Mouse (Mus musculus) CH12.LX (cell line): Measurements from ENCODE around the gene Npas4. TPM values are rescaled to one million over a fixed set of nuclear protein-coding genes. Genes with fewer than 3 reads are reported as not detected.

Experiments used
- DNase-seq: peaks from one replicate; pipeline ENCODE4 v3.0.0-alpha.2; 2013; ENCODE audit errors: extremely low read depth
- H3K27ac ChIP-seq: 2 replicates; pipeline ENCODE4 v1.5.1; 2012; ENCODE audit warnings: low read depth, mild to moderate bottlenecking, control low read depth, moderate library complexity; ENCODE audit not compliant: insufficient read depth
- H3K27me3 ChIP-seq: replicated peaks from 2 replicates; pipeline ENCODE3; 2012; ENCODE audit warnings: inconsistent platforms
- H3K36me3 ChIP-seq, 2 experiments: replicated peaks in 1 of 2; 2 replicates each; pipeline versions ENCODE3 to v1.6.1; 2012; ENCODE audit warnings: inconsistent platforms in 1 of 2, low read length in 1 of 2, mild to moderate bottlenecking in 1 of 2, mixed read lengths in 1 of 2, moderate library complexity in 1 of 2; ENCODE audit not compliant: control insufficient read depth in 1 of 2, insufficient read depth in 1 of 2
- H3K4me1 ChIP-seq, 2 experiments: 2 replicates each; pipeline ENCODE4 v1.6.1; 2012; ENCODE audit warnings: inconsistent platforms in 1 of 2, moderate library complexity in 1 of 2; ENCODE audit not compliant: insufficient read depth in 2 of 2, control insufficient read depth in 1 of 2
- H3K4me2 ChIP-seq: 2 replicates; pipeline ENCODE4 v1.6.1; 2012; ENCODE audit warnings: low read depth, mild to moderate bottlenecking, control low read depth; ENCODE audit not compliant: poor library complexity, insufficient read depth, severe bottlenecking
- H3K4me3 ChIP-seq, 3 experiments: fragments of 150-350 bp in 1 of 3; sonication (generic) in 1 of 3; replicated peaks in 1 of 3; 2 replicates each; pipeline versions ENCODE3 to v1.5.1; 2011 to 2012; ENCODE audit warnings: low read depth in 2 of 3, low read length in 2 of 3, mild to moderate bottlenecking in 2 of 3, moderate library complexity in 2 of 3, control low read depth in 1 of 3, improper control_type of control experiment in 1 of 3, inconsistent platforms in 1 of 3, mixed read lengths in 1 of 3; ENCODE audit not compliant: poor library complexity in 1 of 3
- H3K79me2 ChIP-seq: replicated peaks from 2 replicates; pipeline ENCODE4 v1.6.1; 2012; ENCODE audit warnings: mild to moderate bottlenecking, moderate library complexity; ENCODE audit not compliant: control insufficient read depth, poor library complexity, insufficient read depth, severe bottlenecking; ENCODE audit errors: extremely low read depth
- H3K9ac ChIP-seq: 2 replicates; pipeline ENCODE4 v1.6.1; 2012; ENCODE audit warnings: low read depth, mild to moderate bottlenecking, control low read depth, moderate library complexity; ENCODE audit not compliant: insufficient read depth
- H3K9me3 ChIP-seq: replicated peaks from 2 replicates; pipeline ENCODE3; 2012; ENCODE audit warnings: low read length, inconsistent platforms, mixed read lengths
- CHD1 ChIP-seq: IDR thresholded peaks from 2 replicates; pipeline ENCODE4 v1.6.1; 2012; ENCODE audit warnings: low read depth, low read length, improper control_type of control experiment, inconsistent platforms
- CTCF ChIP-seq, 2 experiments: IDR thresholded peaks in 1 of 2; conservative IDR thresholded peaks in 1 of 2; 2 replicates each; pipeline ENCODE4 v1.5.1; 2011 to 2012; ENCODE audit warnings: low read depth in 2 of 2, low read length in 2 of 2, improper control_type of control experiment in 1 of 2, inconsistent platforms in 1 of 2, mild to moderate bottlenecking in 1 of 2, moderate library complexity in 1 of 2
- EP300 ChIP-seq: IDR thresholded peaks from 2 replicates; pipeline ENCODE4 v1.6.1; 2011; ENCODE audit warnings: low read length, improper control_type of control experiment
- HCFC1 ChIP-seq: IDR thresholded peaks from 2 replicates; pipeline ENCODE4 v1.6.1; 2012; ENCODE audit warnings: low read depth, mild to moderate bottlenecking, inconsistent platforms, low read length, improper control_type of control experiment
- IRF4 ChIP-seq: IDR thresholded peaks from 2 replicates; pipeline ENCODE4 v1.6.1; 2014; ENCODE audit warnings: low read depth, mild to moderate bottlenecking, inconsistent platforms, low read length, improper control_type of control experiment
- MAX ChIP-seq: IDR thresholded peaks from 2 replicates; pipeline ENCODE4 v1.6.1; 2011; ENCODE audit warnings: low read length, improper control_type of control experiment
- MAZ ChIP-seq: IDR thresholded peaks from 2 replicates; pipeline ENCODE4 v1.6.1; 2012; ENCODE audit warnings: low read depth, mild to moderate bottlenecking, inconsistent platforms, low read length, improper control_type of control experiment, moderate library complexity
- MXI1 ChIP-seq: IDR thresholded peaks from 2 replicates; pipeline ENCODE4 v1.6.1; 2011; ENCODE audit warnings: mild to moderate bottlenecking, low read depth, low read length, improper control_type of control experiment
- NELFE ChIP-seq: IDR thresholded peaks from 2 replicates; pipeline ENCODE4 v1.6.1; 2011; ENCODE audit warnings: low read depth, low read length, improper control_type of control experiment
- NRF1 ChIP-seq: IDR thresholded peaks from 2 replicates; pipeline ENCODE4 v1.6.1; 2014; ENCODE audit warnings: low read depth, mild to moderate bottlenecking, inconsistent platforms, low read length, improper control_type of control experiment, moderate library complexity
- PAX5 ChIP-seq: IDR thresholded peaks from 2 replicates; pipeline ENCODE4 v1.6.1; 2012; ENCODE audit warnings: low read length, inconsistent platforms, mixed read lengths
- POLR2AphosphoS2 ChIP-seq: IDR thresholded peaks from 2 replicates; pipeline ENCODE4 v1.6.1; 2011; ENCODE audit warnings: low read depth, low read length, improper control_type of control experiment
- RAD21 ChIP-seq: IDR thresholded peaks from 2 replicates; pipeline ENCODE4 v1.6.1; 2011; ENCODE audit warnings: low read depth, mild to moderate bottlenecking, low read length, improper control_type of control experiment, moderate library complexity
- SIN3A ChIP-seq: IDR thresholded peaks from 2 replicates; pipeline ENCODE4 v1.6.1; 2012; ENCODE audit warnings: low read length, improper control_type of control experiment, inconsistent platforms
- SMC3 ChIP-seq: IDR thresholded peaks from 2 replicates; pipeline ENCODE4 v1.6.1; 2011; ENCODE audit warnings: low read depth, low read length, improper control_type of control experiment
- ZC3H11A ChIP-seq: IDR thresholded peaks from 2 replicates; pipeline ENCODE4 v1.6.1; 2012; ENCODE audit warnings: low read depth, mild to moderate bottlenecking, inconsistent platforms, low read length, improper control_type of control experiment
- dilution Hi-C: fragments of 300-500 bp; cut with MboI; formaldehyde crosslinking; loops from 2 replicates; pipeline ENCODE4 v1.14.3; 2020; ENCODE audit warnings: low sequenced_read_pairs; ENCODE audit not compliant: extremely low pct_unique_long_range_greater_than_20kb, extremely low pct_ligation_motif_present
- in situ Hi-C: fragments of 300-500 bp; cut with MboI; formaldehyde crosslinking; loops from 3 replicates; pipeline ENCODE4 v1.14.3; 2019; ENCODE audit warnings: low sequenced_read_pairs, low pct_ligation_motif_present, low pct_unique_long_range_greater_than_20kb, mixed read lengths
- polyA plus RNA-seq: library from polyadenylated mRNA; unstranded; fragments of >175 nt; gene quantifications from 2 replicates; pipeline ENCODE4 v1.2.1, GENCODE M21; 2012; ENCODE audit warnings: low read depth; ENCODE audit not compliant: insufficient read length
- total RNA-seq, 2 experiments: library from RNA; depleted of rRNA; stranded (reverse); fragments of 300-350 nt in 1 of 2; fragments of >200 nt in 1 of 2; gene quantifications; 2 replicates each; pipeline ENCODE4 v1.2.3; 2012 to 2014

The Npas4 gene
- total and polyA plus RNA-seq, 3 experiments: not detected

DNA sequence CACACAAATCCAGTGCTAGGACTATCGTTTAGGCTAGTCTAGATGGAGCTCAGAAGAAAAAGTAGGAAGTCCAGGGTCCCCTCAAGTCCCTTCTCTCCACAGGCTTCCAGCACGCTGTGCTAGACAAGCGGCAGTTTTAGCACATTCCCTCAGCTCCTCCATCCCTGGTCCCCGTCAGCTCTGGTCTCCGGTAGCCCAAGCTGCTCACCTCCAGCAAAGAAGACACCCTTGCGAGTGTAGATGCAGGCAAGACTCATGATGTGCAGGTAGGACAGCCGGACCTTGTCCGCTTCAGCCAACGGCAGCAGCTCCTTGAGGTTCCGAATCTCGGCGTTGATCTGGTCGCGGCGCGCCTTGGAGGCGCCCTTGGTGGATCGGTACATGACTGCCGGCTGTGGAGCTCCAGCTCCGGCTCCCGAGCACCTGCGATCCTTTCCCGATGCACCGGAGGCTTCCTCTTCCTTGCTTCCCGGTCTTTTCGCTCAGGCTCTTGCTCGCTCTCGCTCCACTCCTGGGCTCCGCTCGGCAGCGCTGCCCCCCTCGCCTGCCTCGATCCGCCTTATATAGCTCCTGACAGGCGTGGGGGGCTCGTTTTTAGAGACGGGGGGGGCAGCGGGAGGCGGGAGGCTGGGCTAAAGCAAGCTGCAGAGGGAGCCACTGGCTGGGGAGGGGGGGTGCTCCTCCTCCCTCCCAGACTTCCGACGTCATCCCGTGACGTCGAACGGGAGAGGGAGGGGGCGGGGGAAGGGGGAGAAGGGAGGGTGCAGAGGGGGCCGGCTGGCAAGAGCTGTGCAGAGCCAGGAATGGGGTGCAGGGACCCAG is 471 bp downstream of the Npas4 start:
- in situ Hi-C loops (loop anchor here (25.0 kb wide), 2 partner anchors 352 to 502 kb away; partner anchors contain the start of genes 2010003K11Rik, Rce1 and Syt12), dilution Hi-C loops (no loop called here)
- Histone ChIP-seq H3K79me2 (no peaks in the 10 kb centered on the region), H3K4me3 (no peak overlapping the region), H3K36me3 (no peaks in the 10 kb centered on the region), H3K4me1 (peaks cover 8% of the 10 kb centered on the region in 2 experiments), H3K4me2 (no peak overlapping the region), H3K9ac (no peak overlapping the region), H3K9me3 (peaks cover 5% of the 10 kb centered on the region), H3K27me3 (peaks cover 69% of the 10 kb centered on the region), H3K27ac (no peak overlapping the region)
- TF ChIP-seq CTCF (conservative IDR thresholded peaks at IDR 0.05 in 1 of 2, IDR thresholded peaks at IDR 0.05 in 1 of 2; ENCODE audit: low read depth in 2 of 2, low read length in 2 of 2) (no peak), IRF4 (no peak), NRF1 (no peak), HCFC1 (no peak), MXI1 (no peak)
- DNase-seq: no peak

DNA sequence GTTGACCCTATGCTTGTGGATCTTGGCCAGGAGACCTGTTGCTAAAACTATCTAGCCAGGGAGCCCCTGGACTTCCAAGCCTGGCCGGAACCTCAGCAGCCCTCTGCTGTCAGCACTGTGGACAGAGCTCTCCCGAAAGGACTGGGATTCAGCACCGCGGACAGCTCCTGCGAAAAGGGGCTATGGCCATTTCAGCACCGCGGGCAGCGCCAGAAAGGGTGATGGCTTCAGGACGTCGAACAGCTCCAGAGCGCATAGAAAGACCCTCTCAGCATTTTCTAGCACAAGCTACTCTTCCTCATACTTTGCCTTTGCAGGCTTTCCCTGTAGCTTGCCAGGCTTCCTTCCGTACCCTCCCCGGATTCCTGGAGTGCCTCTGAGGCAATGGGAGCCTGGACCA is 1.1 kb downstream of the Npas4 start:
- Histone ChIP-seq H3K9ac (no peak overlapping the region), H3K79me2 (no peaks in the 10 kb centered on the region), H3K9me3 (peaks cover 5% of the 10 kb centered on the region), H3K4me2 (no peak overlapping the region), H3K4me3 (no peak overlapping the region), H3K36me3 (no peaks in the 10 kb centered on the region), H3K27ac (no peak overlapping the region), H3K27me3 (peaks cover 69% of the 10 kb centered on the region), H3K4me1 (peaks cover 8% of the 10 kb centered on the region in 2 experiments)
- TF ChIP-seq MXI1: peak; percentile 98
- TF ChIP-seq POLR2AphosphoS2: no peak
- TF ChIP-seq NELFE: no peak
- peak; percentile 100 for TF ChIP-seq SIN3A
- no peak for TF ChIP-seq EP300
- TF ChIP-seq PAX5: no peak
- DNase-seq: peak; percentile 82
- dilution Hi-C loops: no loop called here
- in situ Hi-C loops: loop anchor here (25.0 kb wide), 2 partner anchors 352 to 502 kb away; partner anchors contain the start of genes 2010003K11Rik, Rce1 and Syt12

GRCm38 (mm10) chr19:4981767-4982166 is 8.3 kb downstream of the Npas4 start:
- H3K4me3 ChIP-seq: no peak overlapping the region
- TF ChIP-seq CTCF (conservative IDR thresholded peaks at IDR 0.05 in 1 of 2, IDR thresholded peaks at IDR 0.05 in 1 of 2; ENCODE audit: low read depth in 2 of 2, low read length in 2 of 2) (peak; percentile 77 to 93), ZC3H11A (no peak; the same call in 1 of the 2 replicates), SMC3 (peak; percentile 95), SIN3A (0 out of 2 replicates have a peak, but pooled peaks have one; percentile 27), NELFE (0 out of 2 replicates have a peak, but pooled peaks have one; percentile 16), IRF4 (no peak), CHD1 (no peak), RAD21 (peak; percentile 81), MAX (no peak), MAZ (no peak)
- TF ChIP-seq, all 38 proteins: peak for 5
- dilution Hi-C loops (no loop called here), in situ Hi-C loops (loop anchor here (25.0 kb wide), 2 partner anchors 344 to 494 kb away; partner anchors contain the start of genes 2010003K11Rik, Rce1 and Syt12)
- no peak overlapping the region for H3K27ac ChIP-seq
- no peak overlapping the region for H3K4me2 ChIP-seq
- 0 out of 4 replicates have a peak, but pooled peaks cover 0 to 2% of the 10 kb centered on the region in 2 experiments for H3K4me1 ChIP-seq
- no peak overlapping the region for H3K9ac ChIP-seq
- H3K36me3 ChIP-seq: no peaks in the 10 kb centered on the region
- peak; percentile 74 for DNase-seq
- no peaks in the 10 kb centered on the region for H3K79me2 ChIP-seq
- peaks cover 71% of the 10 kb centered on the region for H3K27me3 ChIP-seq
- H3K9me3 ChIP-seq: no peaks in the 10 kb centered on the region
